Mouse (Mus musculus): ENCODE data around the gene Stn1. TPM values are rescaled to one million over a fixed set of nuclear protein-coding genes. Genes with fewer than 3 reads are reported as not detected.

Stn1 gene
- total and polyA plus RNA-seq, 2 experiments from 2014 or later = 19.5 to 28.1 TPM

GRCm38 (mm10) chr19:47473453-47473852 lies 63.9 kb downstream of the Stn1 start:
- H3K4me3 ChIP-seq (ENCODE audit: low read depth, low read length) = no peak overlapping the region
- H3K27me3 ChIP-seq (ENCODE audit: insufficient read depth, low read length) = no peaks in the 10 kb centered on the region
- DNase-seq (ENCODE audit: low spot score) (no peak), ATAC-seq (ENCODE audit: low FRiP score) (no peak)
- no peak overlapping the region for H3K27ac ChIP-seq (ENCODE audit: low read depth, low read length)
- no peaks in the 10 kb centered on the region for H3K36me3 ChIP-seq (ENCODE audit: insufficient read depth, low read length)
- H3K9ac ChIP-seq (replicated peaks; ENCODE audit: low read length, poor library complexity, severe bottlenecking) = no peak overlapping the region
- 54% methylated on average over 3 of the region's 3 CpGs for WGBS
- H3K4me1 ChIP-seq (ENCODE audit: insufficient read depth, low read length) = 0 out of 2 replicates have a peak, but pooled peaks cover 6% of the 10 kb centered on the region
- TF ChIP-seq CTCF (IDR thresholded peaks at IDR 0.05) = no peak
- H3K4me2 ChIP-seq (ENCODE audit: low read depth, low read length, poor library complexity, severe bottlenecking) = no peak overlapping the region
- H3K9me3 ChIP-seq (ENCODE audit: low read length) = no peaks in the 10 kb centered on the region

- peak; percentile 21 for DNase-seq (ENCODE audit: low spot score)
- Histone ChIP-seq H3K27ac (ENCODE audit: low read depth, low read length) (no peak overlapping the region), H3K9ac (replicated peaks; ENCODE audit: low read length, poor library complexity, severe bottlenecking) (no peak overlapping the region), H3K36me3 (ENCODE audit: insufficient read depth, low read length) (no peaks in the 10 kb centered on the region), H3K4me1 (ENCODE audit: insufficient read depth, low read length) (0 out of 2 replicates have a peak, but pooled peaks cover 6% of the 10 kb centered on the region), H3K4me2 (ENCODE audit: low read depth, low read length, poor library complexity, severe bottlenecking) (no peak overlapping the region; the same call in 1 of the 2 replicates), H3K4me3 (ENCODE audit: low read depth, low read length) (no peak overlapping the region), H3K27me3 (ENCODE audit: insufficient read depth, low read length) (no peaks in the 10 kb centered on the region), H3K9me3 (ENCODE audit: low read length) (no peaks in the 10 kb centered on the region)
- no peak for TF ChIP-seq CTCF (IDR thresholded peaks at IDR 0.05)
- 25% methylated on average over 15 of the region's 15 CpGs for WGBS
- ATAC-seq (ENCODE audit: low FRiP score) = no peak
Observed at GRCm38 (mm10) chr19:47472881-47473400, 64.4 kb downstream of the Stn1 start.

- ATAC-seq (ENCODE audit: low FRiP score) = no peak
- 73% methylated on average over 4 of the region's 4 CpGs for WGBS
Observed at GRCm38 (mm10) chr19:47471808-47472207, 65.5 kb downstream of the Stn1 start.

GRCm38 (mm10) chr19:47468750-47469149 lies 68.6 kb downstream of the Stn1 start:
- 0 out of 2 replicates have a peak, but pooled peaks cover 6% of the 10 kb centered on the region for H3K4me1 ChIP-seq (ENCODE audit: insufficient read depth, low read length)
- DNase-seq (ENCODE audit: low spot score) (no peak), ATAC-seq (ENCODE audit: low FRiP score) (no peak)
- H3K9ac ChIP-seq (replicated peaks; ENCODE audit: low read length, poor library complexity, severe bottlenecking) = no peak overlapping the region
- H3K4me3 ChIP-seq (ENCODE audit: low read depth, low read length) = no peak overlapping the region
- no peak for TF ChIP-seq CTCF (IDR thresholded peaks at IDR 0.05)
- H3K4me2 ChIP-seq (ENCODE audit: low read depth, low read length, poor library complexity, severe bottlenecking) = no peak overlapping the region
- no peak overlapping the region for H3K27ac ChIP-seq (ENCODE audit: low read depth, low read length)
- H3K27me3 ChIP-seq (ENCODE audit: insufficient read depth, low read length) = no peaks in the 10 kb centered on the region
- no peaks in the 10 kb centered on the region for H3K36me3 ChIP-seq (ENCODE audit: insufficient read depth, low read length)
- H3K9me3 ChIP-seq (ENCODE audit: low read length) = no peaks in the 10 kb centered on the region
- WGBS = 75% methylated on average over 3 of the region's 3 CpGs

More at GRCm38 (mm10) chr19:47471808-47472207, 65.5 kb downstream of the Stn1 start:
- H3K36me3 ChIP-seq (ENCODE audit: insufficient read depth, low read length) = no peaks in the 10 kb centered on the region
- no peak overlapping the region for H3K9ac ChIP-seq (replicated peaks; ENCODE audit: low read length, poor library complexity, severe bottlenecking)
- no peaks in the 10 kb centered on the region for H3K9me3 ChIP-seq (ENCODE audit: low read length)
- no peaks in the 10 kb centered on the region for H3K27me3 ChIP-seq (ENCODE audit: insufficient read depth, low read length)
- TF ChIP-seq CTCF (IDR thresholded peaks at IDR 0.05) = no peak
- no peak overlapping the region for H3K4me2 ChIP-seq (ENCODE audit: low read depth, low read length, poor library complexity, severe bottlenecking)
- no peak overlapping the region for H3K27ac ChIP-seq (ENCODE audit: low read depth, low read length)
- H3K4me1 ChIP-seq (ENCODE audit: insufficient read depth, low read length) = 0 out of 2 replicates have a peak, but pooled peaks cover 6% of the 10 kb centered on the region
- no peak overlapping the region for H3K4me3 ChIP-seq (ENCODE audit: low read depth, low read length)
- no peak for DNase-seq (ENCODE audit: low spot score)

- no peak overlapping the region for H3K9ac ChIP-seq (replicated peaks; ENCODE audit: low read length, poor library complexity, severe bottlenecking)
- ATAC-seq (ENCODE audit: low FRiP score) (no peak), DNase-seq (ENCODE audit: low spot score) (no peak)
- H3K4me1 ChIP-seq (ENCODE audit: insufficient read depth, low read length) = no peaks in the 10 kb centered on the region
- no peak overlapping the region for H3K27ac ChIP-seq (ENCODE audit: low read depth, low read length)
- H3K4me3 ChIP-seq (ENCODE audit: low read depth, low read length) = no peak overlapping the region
- H3K4me2 ChIP-seq (ENCODE audit: low read depth, low read length, poor library complexity, severe bottlenecking) = no peak overlapping the region
- H3K27me3 ChIP-seq (ENCODE audit: insufficient read depth, low read length) = no peaks in the 10 kb centered on the region
- no peaks in the 10 kb centered on the region for H3K9me3 ChIP-seq (ENCODE audit: low read length)
- H3K36me3 ChIP-seq (ENCODE audit: insufficient read depth, low read length) = no peaks in the 10 kb centered on the region
- no peak for TF ChIP-seq CTCF (IDR thresholded peaks at IDR 0.05)
- WGBS = 82% methylated on average over 8 of the region's 8 CpGs
Observed at GRCm38 (mm10) chr19:47466775-47467174, 70.5 kb downstream of the Stn1 start.

GRCm38 (mm10) chr19:47465467-47465866 lies 71.8 kb downstream of the Stn1 start:
- Histone ChIP-seq H3K4me2 (ENCODE audit: low read depth, low read length, poor library complexity, severe bottlenecking) (no peak overlapping the region), H3K9ac (replicated peaks; ENCODE audit: low read length, poor library complexity, severe bottlenecking) (no peak overlapping the region), H3K27ac (ENCODE audit: low read depth, low read length) (no peak overlapping the region), H3K4me3 (ENCODE audit: low read depth, low read length) (no peak overlapping the region), H3K27me3 (ENCODE audit: insufficient read depth, low read length) (no peaks in the 10 kb centered on the region), H3K36me3 (ENCODE audit: insufficient read depth, low read length) (no peaks in the 10 kb centered on the region), H3K4me1 (ENCODE audit: insufficient read depth, low read length) (no peaks in the 10 kb centered on the region), H3K9me3 (ENCODE audit: low read length) (no peaks in the 10 kb centered on the region)
- WGBS = 76% methylated on average over 9 of the region's 9 CpGs
- ATAC-seq (ENCODE audit: low FRiP score) (no peak), DNase-seq (ENCODE audit: low spot score) (no peak)
- TF ChIP-seq CTCF (IDR thresholded peaks at IDR 0.05) = peak; percentile 31
